Mouse (Mus musculus) E14TG2a.4 (cell line): ENCODE measurements around the gene Nlk.

Experiments
- H3K27me3 ChIP-seq: 2 replicates; pipeline ENCODE4 v1.6.1; 2014; ENCODE audit warnings: low read length, control low read depth; ENCODE audit not compliant: insufficient read depth
- H3K36me3 ChIP-seq: 2 replicates; pipeline ENCODE4 v1.6.1; 2014; ENCODE audit warnings: low read length, control low read depth; ENCODE audit not compliant: insufficient read depth
- H3K4me1 ChIP-seq: replicated peaks from 2 replicates; pipeline ENCODE4 v1.6.1; 2014; ENCODE audit warnings: low read depth, low read length, control low read depth
- H3K4me3 ChIP-seq: replicated peaks from 2 replicates; pipeline ENCODE4 v1.5.1; 2014; ENCODE audit warnings: mild to moderate bottlenecking, low read length
- H3K9me3 ChIP-seq: 2 replicates; pipeline ENCODE4 v1.6.1; 2014; ENCODE audit warnings: low read length, control low read depth
- CTCF ChIP-seq: conservative IDR thresholded peaks from 2 replicates; pipeline ENCODE4 v1.5.1; 2014; ENCODE audit warnings: low read length
- NANOG ChIP-seq: IDR thresholded peaks from 2 replicates; pipeline ENCODE4 v1.6.1; 2014; ENCODE audit warnings: borderline replicate concordance, low read length, mixed read lengths
- POU5F1 ChIP-seq: IDR thresholded peaks from 2 replicates; pipeline ENCODE4 v1.6.1; 2014; ENCODE audit warnings: low read length, borderline replicate concordance

Nlk gene

DNA sequence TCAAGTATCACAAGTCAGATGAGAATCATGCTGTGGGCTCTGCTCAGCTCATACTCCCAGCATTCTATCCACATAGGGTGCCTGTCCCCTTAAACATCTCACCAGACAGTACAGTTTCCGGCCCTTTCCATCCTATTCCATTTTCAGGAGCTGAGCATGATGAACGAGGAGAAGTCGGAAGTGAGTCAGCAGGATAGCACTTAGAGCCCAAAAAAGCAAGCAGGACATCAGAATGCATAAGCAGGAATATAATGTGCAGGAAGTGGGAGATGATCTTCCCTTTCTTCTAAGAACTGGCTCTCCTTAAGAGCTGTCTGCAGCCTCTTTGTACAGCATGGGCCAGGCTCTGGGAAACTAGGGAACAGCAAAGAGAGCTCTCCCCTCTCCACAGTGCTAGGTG, 5.1 kb upstream of the Nlk start:
- no peak for TF ChIP-seq CTCF
- no peak for TF ChIP-seq POU5F1
- TF ChIP-seq NANOG = no peak
- H3K9me3 ChIP-seq = no peaks in the 10 kb centered on the region

DNA sequence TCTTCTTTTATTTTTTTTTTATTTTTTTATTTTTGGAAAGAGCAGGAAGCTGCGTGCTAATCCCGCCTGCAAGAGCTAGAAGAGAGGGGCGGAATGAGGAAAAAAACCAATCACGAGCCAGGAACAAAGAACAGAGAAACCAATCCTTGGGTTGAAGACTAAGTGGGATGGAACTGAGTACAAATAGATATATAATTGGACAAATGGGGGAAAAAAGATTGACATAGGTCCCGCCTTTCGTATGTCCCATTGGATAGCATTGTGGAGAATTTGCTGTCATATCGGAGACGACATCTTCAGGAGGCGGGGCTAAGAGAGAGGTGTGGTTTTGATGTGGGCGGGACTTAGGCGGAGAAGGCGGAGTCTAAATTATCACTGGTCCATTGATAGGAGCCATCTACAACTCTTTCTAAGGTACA, 589 bp upstream of the Nlk start:
- no peaks in the 10 kb centered on the region for H3K9me3 ChIP-seq
- H3K27me3 ChIP-seq = peaks cover 8% of the 10 kb centered on the region; the same call in 1 of the 2 replicates
- H3K36me3 ChIP-seq = peaks cover 16% of the 10 kb centered on the region
- H3K4me1 ChIP-seq = peaks cover 34% of the 10 kb centered on the region
- no peak for TF ChIP-seq CTCF
- no peak for TF ChIP-seq NANOG
- no peak for TF ChIP-seq POU5F1
- peak overlapping the region; percentile 93 for H3K4me3 ChIP-seq

More for the DNA sequence above, 5.1 kb upstream of the Nlk start:
- no peaks in the 10 kb centered on the region for H3K36me3 ChIP-seq
- peaks cover 4% of the 10 kb centered on the region for H3K4me1 ChIP-seq
- peaks cover 8% of the 10 kb centered on the region; the same call in 1 of the 2 replicates for H3K27me3 ChIP-seq
- no peak overlapping the region for H3K4me3 ChIP-seq

- Histone ChIP-seq H3K36me3 (peaks cover 16% of the 10 kb centered on the region), H3K9me3 (no peaks in the 10 kb centered on the region), H3K4me3 (no peak overlapping the region), H3K4me1 (peaks cover 53% of the 10 kb centered on the region), H3K27me3 (no peaks in the 10 kb centered on the region)
- TF ChIP-seq CTCF (no peak), NANOG (no peak), POU5F1 (no peak)
Observed at GRCm38 (mm10) chr11:78694249-78694648, 2.9 kb downstream of the Nlk start.

DNA sequence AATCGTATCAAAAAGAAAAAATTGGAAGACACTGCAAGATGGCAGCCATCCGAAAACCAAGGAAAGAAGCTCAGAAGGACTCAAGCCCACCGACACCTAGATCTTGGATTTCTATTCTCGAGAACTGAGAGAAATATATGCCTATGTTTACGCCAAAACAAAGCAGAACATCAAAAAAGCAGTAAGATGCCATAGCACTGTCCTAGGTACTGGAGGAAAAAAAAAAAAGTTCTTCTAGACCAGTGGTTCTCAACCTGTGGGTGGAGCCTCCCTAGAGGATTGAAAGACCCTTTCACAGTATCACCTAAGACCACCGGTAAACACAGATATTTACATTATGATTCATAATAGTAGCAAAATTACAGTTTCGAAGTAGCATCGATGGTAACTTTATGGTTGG, 3.9 kb downstream of the Nlk start:
- Histone ChIP-seq H3K9me3 (no peaks in the 10 kb centered on the region), H3K4me3 (no peak overlapping the region), H3K27me3 (no peaks in the 10 kb centered on the region), H3K36me3 (peaks cover 16% of the 10 kb centered on the region), H3K4me1 (peaks cover 62% of the 10 kb centered on the region)
- TF ChIP-seq NANOG (no peak), POU5F1 (no peak), CTCF (no peak)

GRCm38 (mm10) chr11:78691201-78691600, 6.0 kb downstream of the Nlk start:
- H3K4me3 ChIP-seq = no peak overlapping the region
- no peaks in the 10 kb centered on the region for H3K27me3 ChIP-seq
- H3K4me1 ChIP-seq = peaks cover 62% of the 10 kb centered on the region
- no peaks in the 10 kb centered on the region for H3K9me3 ChIP-seq
- no peak for TF ChIP-seq CTCF
- TF ChIP-seq POU5F1 = no peak
- no peak for TF ChIP-seq NANOG
- H3K36me3 ChIP-seq = peaks cover 16% of the 10 kb centered on the region

- TF ChIP-seq NANOG (no peak), POU5F1 (no peak), CTCF (no peak)
- no peak overlapping the region for H3K4me3 ChIP-seq
Observed at GRCm38 (mm10) chr11:78690547-78690946, 6.6 kb downstream of the Nlk start.

DNA sequence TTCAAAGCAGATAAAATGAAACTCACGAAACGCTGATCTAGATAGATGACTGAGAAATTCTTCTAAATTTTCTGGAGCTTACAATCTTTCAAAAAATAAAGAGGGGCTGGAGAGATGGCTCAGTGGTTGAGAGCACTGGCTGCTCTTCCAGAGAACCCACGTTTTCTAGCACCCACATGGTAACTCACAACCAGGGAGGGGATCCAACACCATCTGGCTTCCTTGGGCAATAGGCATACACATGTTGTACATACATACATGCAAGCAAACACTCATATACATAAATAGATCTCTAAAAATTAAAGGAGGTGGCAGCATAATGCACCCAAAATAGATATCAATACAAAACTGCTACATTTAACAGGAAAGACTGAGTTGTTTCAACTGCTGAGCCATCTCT, 16.1 kb downstream of the Nlk start:
- TF ChIP-seq NANOG (no peak), POU5F1 (no peak), CTCF (no peak)
- peaks cover 41% of the 10 kb centered on the region for H3K36me3 ChIP-seq
- H3K4me3 ChIP-seq = no peak overlapping the region
- H3K9me3 ChIP-seq = no peaks in the 10 kb centered on the region
- no peaks in the 10 kb centered on the region for H3K4me1 ChIP-seq
- H3K27me3 ChIP-seq = no peaks in the 10 kb centered on the region

More at GRCm38 (mm10) chr11:78690547-78690946, 6.6 kb downstream of the Nlk start:
- no peaks in the 10 kb centered on the region for H3K27me3 ChIP-seq
- peaks cover 18% of the 10 kb centered on the region for H3K36me3 ChIP-seq
- H3K9me3 ChIP-seq = no peaks in the 10 kb centered on the region
- peaks cover 56% of the 10 kb centered on the region for H3K4me1 ChIP-seq

DNA sequence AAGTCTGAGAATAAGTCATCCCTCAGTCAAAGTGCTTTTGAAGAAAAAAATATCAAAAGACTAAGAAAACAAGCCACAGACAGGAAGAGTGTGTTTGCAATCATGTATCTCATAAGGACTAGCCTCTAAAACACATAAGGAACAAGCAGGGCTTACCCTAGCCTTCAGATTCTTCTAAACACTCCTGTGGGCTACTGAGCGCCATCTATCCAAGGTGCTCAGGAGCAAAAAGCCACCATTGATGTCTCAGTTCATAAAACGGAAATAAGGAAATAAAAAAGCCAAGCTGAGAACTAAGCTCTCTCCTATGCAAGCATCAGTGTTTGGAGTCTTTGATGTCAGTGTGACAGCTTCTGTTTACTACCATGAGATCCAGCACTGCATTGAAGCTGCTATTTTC, 18.4 kb downstream of the Nlk start:
- H3K4me3 ChIP-seq = no peak overlapping the region
- no peaks in the 10 kb centered on the region for H3K4me1 ChIP-seq
- H3K36me3 ChIP-seq = peaks cover 23% of the 10 kb centered on the region
- TF ChIP-seq POU5F1 (no peak), CTCF (no peak)
- H3K9me3 ChIP-seq = no peaks in the 10 kb centered on the region
- H3K27me3 ChIP-seq = no peaks in the 10 kb centered on the region

GRCm38 (mm10) chr11:78668647-78669046, 28.5 kb downstream of the Nlk start:
- TF ChIP-seq NANOG = peak; percentile 65; the same call in 1 of the 2 replicates
- TF ChIP-seq POU5F1 = no peak
- no peak for TF ChIP-seq CTCF
- no peaks in the 10 kb centered on the region for H3K36me3 ChIP-seq
- no peak overlapping the region for H3K4me3 ChIP-seq
- H3K9me3 ChIP-seq = no peaks in the 10 kb centered on the region
- H3K27me3 ChIP-seq = no peaks in the 10 kb centered on the region
- H3K4me1 ChIP-seq = peaks cover 65% of the 10 kb centered on the region

- peaks cover 76% of the 10 kb centered on the region for H3K4me1 ChIP-seq
- H3K4me3 ChIP-seq = no peak overlapping the region
- no peaks in the 10 kb centered on the region for H3K27me3 ChIP-seq
- H3K9me3 ChIP-seq = no peaks in the 10 kb centered on the region
- no peaks in the 10 kb centered on the region; the same call in 1 of the 2 replicates for H3K36me3 ChIP-seq
- TF ChIP-seq NANOG (no peak), POU5F1 (no peak), CTCF (no peak)
Observed at GRCm38 (mm10) chr11:78664853-78665252, 32.3 kb downstream of the Nlk start.
